Mouse (Mus musculus) C2C12 (cell line): ENCODE results near the gene Gm21778. TPM values are rescaled to one million over a fixed set of nuclear protein-coding genes. Genes with fewer than 3 reads are reported as not detected.
"Not testable (repeated sequence)": the region's sequence is repeated elsewhere in the genome, so short reads cannot be mapped to it uniquely, and the experiment has no call there.

ENCODE experiments used
- H3K27me3 ChIP-seq: one replicate; pipeline ENCODE4 v1.6.1; 2011; ENCODE audit not compliant: control insufficient read depth, insufficient read depth, insufficient read length
- H3K36me3 ChIP-seq: one replicate; pipeline ENCODE4 v1.6.1; 2011; ENCODE audit not compliant: control insufficient read depth, insufficient read depth
- H3K4me3 ChIP-seq: one replicate; pipeline ENCODE4 v1.5.1; 2011; ENCODE audit warnings: mild to moderate bottlenecking, control low read depth; ENCODE audit not compliant: poor library complexity, insufficient read depth, severe bottlenecking
- H3K79me2 ChIP-seq: one replicate; pipeline ENCODE4 v1.6.1; 2011; ENCODE audit not compliant: control insufficient read depth, insufficient read depth
- H3K79me3 ChIP-seq: one replicate; pipeline ENCODE4 v1.6.1; 2011; ENCODE audit warnings: low read depth, control low read depth
- H3ac ChIP-seq: one replicate; pipeline ENCODE3; 2011; ENCODE audit warnings: low read depth; ENCODE audit not compliant: control insufficient read depth, insufficient read length
- long read RNA-seq, 2 experiments: library from polyadenylated mRNA; unstranded; transcript quantifications; one replicate each; pipeline ENCODE4 v2.0.0; 2019 to 2020
- polyA plus RNA-seq: library from polyadenylated mRNA; unstranded; fragments of >200 nt; fragmentation: generic; extraction: Trizol; gene quantifications from one replicate; pipeline ENCODE4 v1.2.1, GENCODE M21; 2012; ENCODE audit warnings: missing spikeins

Gene Gm21778
- not detected for polyA plus RNA-seq
- long read RNA-seq, experiment 1, result 0 reads
- long read RNA-seq, experiment 2, result 0 reads

DNA sequence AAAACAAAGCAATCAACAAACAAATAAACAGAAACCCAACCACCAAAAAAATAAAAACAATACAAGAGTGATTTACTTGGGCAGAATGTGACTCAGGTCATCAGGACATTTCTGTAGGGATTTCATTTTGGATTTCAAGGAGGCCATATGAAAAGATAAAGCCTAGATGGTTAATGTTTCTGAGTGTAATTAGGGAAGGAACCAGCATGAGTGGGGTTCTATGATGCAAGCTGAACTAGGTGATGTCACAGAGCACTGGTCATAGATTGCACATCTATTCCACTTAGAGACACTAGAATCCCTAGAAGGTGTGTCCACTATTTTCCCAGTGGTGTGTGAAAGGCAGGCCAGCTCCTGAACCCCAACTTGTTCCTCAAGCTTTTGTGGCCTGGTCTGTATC is at the start of gene Gm21778:
Gene Gm21778 (plus strand): TSS at position 301 of the 400 bp plus-strand sequence.
- not testable (repeated sequence) for H3ac ChIP-seq, H3K79me2 ChIP-seq, H3K36me3 ChIP-seq, H3K79me3 ChIP-seq, H3K27me3 ChIP-seq, H3K4me3 ChIP-seq

Other genes with a start within 250 kb of the Gm21778 start
- not detected for gene Gm20914, start 216.5 kb upstream of the Gm21778 start, polyA plus RNA-seq
- not detected for gene Gm28171, start 149.1 kb upstream of the Gm21778 start, polyA plus RNA-seq